In the genomic region with DNA sequence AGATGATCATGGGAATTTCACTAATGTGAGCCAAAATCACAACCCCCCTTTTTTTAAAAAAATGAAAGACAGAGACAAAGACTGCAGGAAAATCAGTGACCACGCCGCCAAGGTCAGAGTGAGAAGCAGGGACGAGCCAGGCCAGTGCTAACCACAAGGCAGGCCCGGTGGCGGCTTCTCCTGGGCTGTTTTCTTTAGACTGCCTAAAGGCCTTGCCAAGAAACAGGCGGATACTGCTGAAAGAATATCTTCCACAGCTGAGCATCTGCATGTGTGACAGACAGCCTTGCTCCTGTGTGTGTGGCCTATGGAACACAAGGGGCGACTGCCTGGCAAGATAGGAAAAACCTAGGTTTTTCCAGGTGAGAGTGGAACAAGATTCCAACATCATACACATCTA, we compare ENCODE assay signal across 9 mouse cellular contexts.
DNase-seq lines count a peak whose midpoint lies in the region; ATAC-seq lines count a peak whose summit lies in the region.
"Had no signal": no experiment of that assay in that cellular context is flagged by ENCODE, and none has a peak within 500 bp of the region (broad histone marks: within the 10 kb centered on the region; RNA-seq: fewer than 3 reads in every experiment).

No protein-coding gene starts in this region.

- peak; percentile 8 for DNase-seq in kidney, adult 18-20 months
- no peak for DNase-seq in kidney, adult 8-10 months
- peak; percentile 80 for DNase-seq in 416B (ENCODE audit: low read depth)
- peak; percentile 60 for DNase-seq in adrenal gland, postnatal 25 days
- peak; percentile 43 to 49 for DNase-seq in heart, adult 9 months (ENCODE audit: low spot score in 2 of 2)
- no peak for DNase-seq in urinary bladder, postnatal 36 days (ENCODE audit: low spot score in 2 of 2)
- DNase-seq: liver, embryonic 13.5 days had no signal

- no peak for ATAC-seq in monocyte, adult 5-6 weeks (replicated peaks; ENCODE audit: insufficient number of reproducible peaks, low FRiP score, low TSS enrichment, poor library complexity, severe bottlenecking)
- no peak for ATAC-seq in activated CD4-positive, CD25-positive, alpha-beta regulatory T cell, adult 4 months

Comparison
In these comparisons a context has a peak if more than half of its experiments do, and no peak if none do; other contexts are left out.
1. DNase-seq: peak in kidney, adult 18-20 months (single experiment), 416B (single experiment), adrenal gland, postnatal 25 days (single experiment) and heart, adult 9 months (2 of 2); none in kidney, adult 8-10 months (0 of 2) and urinary bladder, postnatal 36 days (0 of 2).